Mouse (Mus musculus): Measurements from ENCODE around the gene Slc2a13. TPM values are rescaled to one million over a fixed set of nuclear protein-coding genes. Genes with fewer than 3 reads are reported as not detected.

Gene Slc2a13
- polyA plus RNA-seq, 1 experiment from 2014 or later: 3.8 TPM

- ATAC-seq: no peak
- Histone ChIP-seq H3K9me3 (replicated peaks; ENCODE audit: control insufficient read depth, low read length, poor library complexity, severe bottlenecking) (no peaks in the 10 kb centered on the region), H3K4me2 (ENCODE audit: low read length) (no peak overlapping the region), H3K9ac (ENCODE audit: low read depth, low read length) (no peak overlapping the region), H3K4me3 (ENCODE audit: low read depth, low read length) (no peak overlapping the region), H3K36me3 (ENCODE audit: control insufficient read depth, insufficient read depth, low read length) (no peaks in the 10 kb centered on the region), H3K27ac (ENCODE audit: low read length) (no peak overlapping the region), H3K4me1 (ENCODE audit: control insufficient read depth, insufficient read depth, low read length) (0 out of 2 replicates have a peak, but pooled peaks cover 4% of the 10 kb centered on the region), H3K27me3 (ENCODE audit: control insufficient read depth, insufficient read depth, low read depth, low read length) (no peaks in the 10 kb centered on the region)
- 48% methylated on average over 8 of the region's 8 CpGs for WGBS
Observed at GRCm38 (mm10) chr15:91252956-91253355, 320.1 kb downstream of the Slc2a13 start.

- 72% methylated on average over 9 of the region's 9 CpGs for WGBS
- no peaks in the 10 kb centered on the region for H3K36me3 ChIP-seq (ENCODE audit: control insufficient read depth, insufficient read depth, low read length)
- H3K4me1 ChIP-seq (ENCODE audit: control insufficient read depth, insufficient read depth, low read length): 0 out of 2 replicates have a peak, but pooled peaks cover 4% of the 10 kb centered on the region
- no peaks in the 10 kb centered on the region for H3K27me3 ChIP-seq (ENCODE audit: control insufficient read depth, insufficient read depth, low read depth, low read length)
- ATAC-seq: no peak
- no peaks in the 10 kb centered on the region for H3K9me3 ChIP-seq (replicated peaks; ENCODE audit: control insufficient read depth, low read length, poor library complexity, severe bottlenecking)
- no peak overlapping the region for H3K27ac ChIP-seq (ENCODE audit: low read length)
- no peak overlapping the region for H3K4me3 ChIP-seq (ENCODE audit: low read depth, low read length)
- H3K4me2 ChIP-seq (ENCODE audit: low read length): no peak overlapping the region
- H3K9ac ChIP-seq (ENCODE audit: low read depth, low read length): no peak overlapping the region
Observed at GRCm38 (mm10) chr15:91251544-91252408, 321.3 kb downstream of the Slc2a13 start.

- WGBS: 52% methylated on average over 6 of the region's 6 CpGs
- Histone ChIP-seq H3K4me1 (ENCODE audit: control insufficient read depth, insufficient read depth, low read length) (0 out of 2 replicates have a peak, but pooled peaks cover 4% of the 10 kb centered on the region), H3K9ac (ENCODE audit: low read depth, low read length) (no peak overlapping the region), H3K4me3 (ENCODE audit: low read depth, low read length) (no peak overlapping the region), H3K36me3 (ENCODE audit: control insufficient read depth, insufficient read depth, low read length) (no peaks in the 10 kb centered on the region), H3K4me2 (ENCODE audit: low read length) (no peak overlapping the region), H3K9me3 (replicated peaks; ENCODE audit: control insufficient read depth, low read length, poor library complexity, severe bottlenecking) (no peaks in the 10 kb centered on the region), H3K27ac (ENCODE audit: low read length) (no peak overlapping the region), H3K27me3 (ENCODE audit: control insufficient read depth, insufficient read depth, low read depth, low read length) (no peaks in the 10 kb centered on the region)
- no peak for ATAC-seq
Observed at GRCm38 (mm10) chr15:91250815-91251214, 322.2 kb downstream of the Slc2a13 start.

GRCm38 (mm10) chr15:91240683-91241335 lies 332.3 kb downstream of the Slc2a13 start:
- Histone ChIP-seq H3K36me3 (ENCODE audit: control insufficient read depth, insufficient read depth, low read length) (no peaks in the 10 kb centered on the region), H3K9ac (ENCODE audit: low read depth, low read length) (no peak overlapping the region), H3K4me2 (ENCODE audit: low read length) (no peak overlapping the region), H3K9me3 (replicated peaks; ENCODE audit: control insufficient read depth, low read length, poor library complexity, severe bottlenecking) (no peaks in the 10 kb centered on the region), H3K27ac (ENCODE audit: low read length) (no peak overlapping the region), H3K4me1 (ENCODE audit: control insufficient read depth, insufficient read depth, low read length) (no peaks in the 10 kb centered on the region), H3K27me3 (ENCODE audit: control insufficient read depth, insufficient read depth, low read depth, low read length) (no peaks in the 10 kb centered on the region), H3K4me3 (ENCODE audit: low read depth, low read length) (no peak overlapping the region)
- no peak for ATAC-seq
- WGBS: 90% methylated on average over 3 of the region's 3 CpGs

- H3K4me2 ChIP-seq (ENCODE audit: low read length): no peak overlapping the region
- H3K4me3 ChIP-seq (ENCODE audit: low read depth, low read length): no peak overlapping the region
- H3K9ac ChIP-seq (ENCODE audit: low read depth, low read length): no peak overlapping the region
- H3K27me3 ChIP-seq (ENCODE audit: control insufficient read depth, insufficient read depth, low read depth, low read length): no peaks in the 10 kb centered on the region
- 87% methylated on average over 5 of the region's 5 CpGs for WGBS
- H3K36me3 ChIP-seq (ENCODE audit: control insufficient read depth, insufficient read depth, low read length): no peaks in the 10 kb centered on the region
- no peaks in the 10 kb centered on the region for H3K9me3 ChIP-seq (replicated peaks; ENCODE audit: control insufficient read depth, low read length, poor library complexity, severe bottlenecking)
- H3K4me1 ChIP-seq (ENCODE audit: control insufficient read depth, insufficient read depth, low read length): no peaks in the 10 kb centered on the region
- ATAC-seq: no peak
- H3K27ac ChIP-seq (ENCODE audit: low read length): no peak overlapping the region
Observed at GRCm38 (mm10) chr15:91237294-91237693, 335.8 kb downstream of the Slc2a13 start.

Other genes starting within 250 kb of the Slc2a13 start
- gene Lrrk2, start 99.9 kb upstream of the Slc2a13 start, polyA plus RNA-seq (2015; fragmentation: Nextera tagmentation; extraction: Ambion mirVana): 1.5 and 1.6 TPM in 2 replicates